Mouse (Mus musculus) common myeloid progenitor, adult 5-6 weeks (primary cell): ENCODE measurements around the gene Syce1l. TPM values are rescaled to one million over a fixed set of nuclear protein-coding genes. Genes with fewer than 3 reads are reported as not detected.

Experiments used
- ATAC-seq: replicated peaks from 2 replicates; pipeline ENCODE4 v1.8.0; 2016; ENCODE audit warnings: low read depth, mild to moderate bottlenecking, moderate TSS enrichment, inconsistent platforms; ENCODE audit not compliant: poor library complexity, severe bottlenecking
- total RNA-seq: library from RNA; stranded (forward); fragments of 200-1000, 187-1606 nt; gene quantifications from 2 replicates; pipeline ENCODE4 v1.2.3, GENCODE M21; 2017

Gene Syce1l
- total RNA-seq, 1 experiment from 2014 or later, result not detected

DNA sequence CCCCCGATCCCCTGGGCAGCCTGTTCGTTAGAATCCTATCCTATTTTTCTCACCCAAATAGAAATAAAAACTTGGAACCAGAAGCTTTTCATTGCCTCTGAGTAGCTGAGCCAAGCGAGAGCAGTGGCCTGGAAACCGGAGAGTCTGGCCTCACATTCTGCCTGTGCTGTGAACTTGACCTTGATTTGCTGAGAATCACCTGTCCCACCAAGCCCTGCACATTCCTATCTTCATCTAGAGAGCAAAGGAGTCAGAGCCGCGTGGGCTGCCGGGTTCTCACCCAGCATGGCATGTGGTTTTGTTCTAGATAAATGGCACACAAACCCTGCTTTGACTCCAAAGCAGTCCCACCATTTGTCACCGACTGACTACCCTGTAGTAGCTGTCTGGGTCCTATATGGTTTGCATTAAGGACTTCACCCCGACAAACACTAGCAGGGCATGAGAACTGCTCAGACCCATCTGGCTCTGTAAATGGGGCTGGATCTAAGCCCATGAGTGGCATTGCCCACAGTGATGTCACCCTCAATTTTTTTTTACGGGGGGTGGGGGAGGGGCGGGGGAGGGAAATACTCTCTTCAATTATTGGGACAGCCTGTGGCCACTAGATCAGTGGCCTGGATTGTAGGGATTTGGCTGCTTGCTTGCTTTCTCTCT, 29.7 kb downstream of the Syce1l start:
- ATAC-seq, result no peak

DNA sequence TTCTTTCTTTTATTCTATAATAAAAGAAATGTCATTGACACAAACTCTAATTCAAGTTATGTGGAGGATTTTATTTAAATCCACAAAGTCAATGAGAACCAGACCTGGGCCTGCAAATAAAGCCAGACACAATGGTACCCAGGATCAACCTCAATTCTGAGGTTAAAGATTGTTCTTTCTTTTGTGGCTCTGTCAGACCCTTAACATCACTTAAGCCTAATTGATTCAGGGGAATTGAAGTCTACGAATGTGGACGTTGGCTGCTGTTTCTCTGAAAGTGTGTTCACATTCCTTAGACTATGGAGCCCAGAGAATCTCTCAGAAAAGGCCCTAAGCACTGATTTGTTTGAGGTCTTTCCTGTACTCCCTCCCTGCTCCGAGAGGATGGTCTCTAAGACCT, 30.3 kb downstream of the Syce1l start:
- no peak for ATAC-seq

DNA sequence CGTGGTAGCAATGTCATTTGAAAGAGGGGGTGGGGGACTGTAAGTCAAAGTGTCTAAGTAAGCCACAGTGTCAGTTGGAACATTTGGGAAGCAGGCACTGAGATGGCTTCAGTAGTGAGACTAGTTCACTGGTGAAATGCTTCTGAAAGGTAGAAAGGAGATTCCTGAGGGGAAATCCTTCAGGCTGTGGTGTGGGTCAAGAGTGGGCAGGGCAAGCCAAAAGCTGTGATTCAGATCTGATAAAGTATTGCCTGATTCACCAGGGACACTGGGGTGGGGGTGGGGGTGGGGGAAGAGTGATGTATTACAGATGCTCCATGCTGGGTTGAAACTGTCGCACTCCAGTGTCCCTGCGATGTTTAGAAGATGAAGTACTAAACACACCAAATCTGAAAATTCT, 31.6 kb downstream of the Syce1l start:
- no peak for ATAC-seq

DNA sequence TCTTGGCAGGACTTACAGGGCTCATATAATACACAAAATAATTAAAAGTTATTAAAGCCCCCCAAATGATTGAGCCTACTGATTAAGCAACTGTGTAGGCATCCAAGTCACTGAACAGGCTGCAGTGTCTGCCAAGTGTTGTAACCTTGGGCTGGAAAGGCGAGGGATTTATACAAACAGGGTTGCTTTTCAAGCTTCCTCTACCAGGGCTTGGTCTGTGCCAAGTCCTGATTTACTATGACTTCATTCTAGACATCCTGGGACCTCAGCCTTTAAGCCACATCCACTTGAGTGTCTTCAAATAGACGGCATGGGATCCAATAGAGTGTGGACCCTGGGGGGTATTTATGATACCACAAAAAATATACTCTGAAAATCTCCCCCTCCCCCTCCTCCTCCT, 32.3 kb downstream of the Syce1l start:
- ATAC-seq, result no peak

DNA sequence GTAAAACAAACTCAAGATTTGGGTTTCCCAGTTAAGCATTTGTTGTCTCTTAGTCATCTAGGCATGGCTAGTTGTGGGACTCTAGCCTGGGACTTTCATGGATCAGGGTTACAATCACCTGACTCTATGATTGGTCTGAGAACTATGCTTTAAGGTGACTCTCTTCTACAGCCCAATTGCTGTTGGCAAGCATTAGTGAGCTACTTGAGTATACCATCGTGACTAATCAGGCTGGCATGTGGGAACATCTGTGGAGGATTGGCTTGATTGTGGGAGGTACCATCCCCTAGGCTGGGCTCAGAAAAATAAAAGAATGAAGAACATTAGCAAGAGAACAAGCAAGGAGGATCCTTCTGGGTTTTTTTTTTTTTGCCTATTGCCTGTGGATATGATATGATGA, 33.8 kb downstream of the Syce1l start:
- no peak for ATAC-seq

DNA sequence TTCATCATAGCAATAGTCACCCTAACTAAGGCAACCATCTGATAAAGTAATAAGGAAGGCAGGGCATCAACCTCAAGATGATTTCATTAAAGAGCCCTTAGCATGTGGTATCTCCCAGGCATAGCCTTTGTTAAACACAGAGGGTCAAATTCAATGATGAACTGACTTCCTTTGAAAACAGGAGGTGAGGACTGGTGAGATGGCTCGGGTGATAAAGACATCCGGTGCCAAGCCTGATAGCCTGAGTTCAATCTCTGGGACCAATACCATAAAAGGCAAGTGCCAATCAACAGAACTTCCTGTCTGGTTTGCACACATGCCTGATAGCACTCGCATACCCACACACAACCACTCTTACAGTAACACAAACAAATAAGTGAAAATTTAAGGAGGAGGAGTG, 36.3 kb downstream of the Syce1l start:
- peak; percentile 78 for ATAC-seq

DNA sequence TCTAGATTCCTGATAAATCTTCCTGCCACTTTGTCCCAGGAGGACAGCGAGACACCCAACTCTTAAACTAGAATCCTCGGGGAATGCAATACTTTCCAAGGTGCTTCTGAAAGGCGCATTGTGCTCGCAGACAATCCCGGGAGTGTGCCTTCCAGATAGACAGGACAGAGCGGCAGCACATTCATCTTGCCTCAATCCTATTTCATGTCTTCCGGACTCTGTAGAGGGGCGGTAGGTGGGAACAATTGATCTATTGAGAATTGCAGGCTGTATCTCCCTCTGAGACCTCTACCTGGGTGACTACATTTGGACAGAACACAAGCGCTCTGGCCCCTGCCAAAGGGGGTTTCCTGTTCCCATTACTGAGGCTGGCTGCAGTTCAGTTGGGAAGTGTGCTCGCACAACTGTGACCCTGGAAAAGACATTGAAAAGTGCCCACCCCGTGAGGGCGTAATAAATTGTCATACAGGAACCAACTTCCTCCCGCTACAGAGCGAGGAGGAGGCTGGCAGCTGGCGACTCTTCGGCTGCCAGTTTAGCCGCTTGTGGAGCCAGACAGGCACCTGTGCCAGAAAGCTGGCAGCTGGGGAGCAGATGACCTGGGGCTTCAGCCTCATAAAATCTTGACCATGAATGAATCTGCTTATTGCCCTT, 45.0 kb downstream of the Syce1l start:
- ATAC-seq, result peak; percentile 76

DNA sequence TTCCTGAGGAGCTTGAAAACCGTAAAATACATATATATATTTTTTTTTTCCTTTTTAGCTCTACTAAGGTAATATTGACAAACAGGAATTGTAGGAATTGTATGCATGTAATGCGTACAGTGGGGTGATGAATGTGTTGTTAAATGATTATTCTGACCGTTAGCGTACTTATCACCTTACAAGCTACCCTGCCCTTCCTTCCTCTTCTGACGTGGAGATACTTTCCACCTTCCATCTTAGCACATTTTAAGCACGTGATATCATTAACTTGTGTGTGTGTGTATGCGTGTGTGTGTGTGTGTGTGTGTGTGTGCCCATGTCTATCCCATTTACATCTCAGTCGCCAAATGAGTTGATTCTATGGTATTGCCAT, 45.5 kb downstream of the Syce1l start:
- ATAC-seq, result peak; percentile 63

DNA sequence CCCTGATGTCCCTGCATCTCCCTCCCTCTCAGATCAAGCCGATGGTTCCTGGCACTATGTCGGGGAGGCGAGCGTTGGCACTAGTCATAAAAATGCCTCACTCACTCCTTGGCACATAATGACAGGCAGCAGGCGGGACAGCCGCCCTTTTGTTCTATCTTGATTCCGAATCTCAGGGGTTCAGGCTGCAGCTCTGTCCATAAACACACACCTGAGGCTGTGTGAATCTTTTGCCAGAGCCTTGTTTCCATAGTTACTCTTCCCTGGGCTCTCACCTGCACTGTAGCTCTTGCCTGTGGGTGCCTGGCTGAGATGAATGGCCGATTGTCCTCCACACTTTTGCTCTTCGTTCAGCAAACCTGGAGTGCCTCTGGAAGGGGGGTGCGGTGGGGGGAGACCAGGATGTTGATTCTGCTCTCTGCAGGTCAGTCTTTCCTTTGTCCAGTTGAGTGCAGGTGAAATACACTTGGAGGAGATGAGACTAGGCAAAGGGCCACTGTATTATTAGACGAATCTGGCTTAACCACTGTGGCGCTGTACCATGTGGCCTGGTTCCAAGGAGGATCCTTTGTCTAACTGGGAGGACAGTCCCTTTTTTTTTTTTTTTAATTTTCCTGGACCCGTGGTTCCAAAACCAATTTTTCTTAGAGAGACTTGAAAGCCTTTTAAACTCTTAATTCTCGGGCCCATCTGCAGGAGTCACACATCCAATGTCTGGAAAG, 48.8 kb downstream of the Syce1l start:
- no peak for ATAC-seq

DNA sequence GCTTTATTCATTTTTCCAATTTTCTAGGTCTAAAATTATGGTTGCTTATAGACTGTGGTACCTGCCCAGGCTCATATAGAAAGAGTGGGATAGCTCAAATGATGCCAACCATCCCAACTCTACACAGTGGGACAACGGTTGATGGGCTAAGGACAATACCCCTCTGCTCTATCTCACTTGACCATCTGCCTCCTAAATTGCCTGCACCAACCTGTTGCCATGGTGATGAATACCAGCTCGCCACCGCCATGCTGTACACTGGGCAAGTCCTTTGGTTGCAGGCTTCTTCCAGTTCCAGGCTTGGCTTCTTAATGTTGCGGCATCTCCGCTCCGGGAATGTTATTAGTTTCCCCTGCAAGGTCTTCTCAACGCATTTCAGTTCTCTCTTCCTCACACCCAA, 62.0 kb downstream of the Syce1l start:
- ATAC-seq, result no peak

Other genes with a start within 250 kb of the Syce1l start
- 15.9 and 18.1 TPM in 2 replicates for gene Mon1b, start 7.6 kb upstream of the Syce1l start, total RNA-seq
- not detected in 2 replicates for gene Adamts18, start 205.5 kb downstream of the Syce1l start, total RNA-seq